Mouse (Mus musculus): ENCODE measurements around the gene Hcn2. TPM values are rescaled to one million over a fixed set of nuclear protein-coding genes. Genes with fewer than 3 reads are reported as not detected.

The Hcn2 gene
- polyA plus RNA-seq (2017; shearing (Covaris generic)) = not detected

DNA sequence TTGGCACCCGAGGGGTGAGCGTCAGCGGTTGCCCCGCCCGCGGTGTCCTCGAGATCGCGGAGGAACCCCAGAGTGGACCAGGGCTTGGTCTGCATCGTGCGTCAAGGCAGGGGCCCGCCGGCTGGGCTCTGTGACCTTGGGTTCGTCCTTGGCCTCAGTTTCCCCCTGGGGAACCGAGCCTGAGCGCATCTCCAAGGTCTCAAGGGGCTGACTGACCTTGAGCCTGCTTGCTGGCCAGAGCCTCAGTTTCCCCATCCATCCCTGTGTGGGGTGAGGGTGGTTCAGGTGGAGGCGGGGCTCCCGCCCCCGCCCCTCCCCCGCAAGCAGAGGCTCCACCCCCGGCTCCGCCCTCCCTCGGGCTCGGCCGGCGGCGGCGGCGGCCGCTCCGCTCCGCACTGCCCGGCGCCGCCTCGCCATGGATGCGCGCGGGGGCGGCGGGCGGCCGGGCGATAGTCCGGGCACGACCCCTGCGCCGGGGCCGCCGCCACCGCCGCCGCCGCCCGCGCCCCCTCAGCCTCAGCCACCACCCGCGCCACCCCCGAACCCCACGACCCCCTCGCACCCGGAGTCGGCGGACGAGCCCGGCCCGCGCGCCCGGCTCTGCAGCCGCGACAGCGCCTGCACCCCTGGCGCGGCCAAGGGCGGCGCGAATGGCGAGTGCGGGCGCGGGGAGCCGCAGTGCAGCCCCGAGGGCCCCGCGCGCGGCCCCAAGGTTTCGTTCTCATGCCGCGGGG, at the start of gene Hcn2:
TSS of gene Hcn2 (plus strand) at position 381 of the 734 bp plus-strand sequence.
- ATAC-seq = no peak

GRCm38 (mm10) chr10:79668076-79668475, 48.4 kb upstream of the Hcn2 start:
- ATAC-seq = no peak

DNA sequence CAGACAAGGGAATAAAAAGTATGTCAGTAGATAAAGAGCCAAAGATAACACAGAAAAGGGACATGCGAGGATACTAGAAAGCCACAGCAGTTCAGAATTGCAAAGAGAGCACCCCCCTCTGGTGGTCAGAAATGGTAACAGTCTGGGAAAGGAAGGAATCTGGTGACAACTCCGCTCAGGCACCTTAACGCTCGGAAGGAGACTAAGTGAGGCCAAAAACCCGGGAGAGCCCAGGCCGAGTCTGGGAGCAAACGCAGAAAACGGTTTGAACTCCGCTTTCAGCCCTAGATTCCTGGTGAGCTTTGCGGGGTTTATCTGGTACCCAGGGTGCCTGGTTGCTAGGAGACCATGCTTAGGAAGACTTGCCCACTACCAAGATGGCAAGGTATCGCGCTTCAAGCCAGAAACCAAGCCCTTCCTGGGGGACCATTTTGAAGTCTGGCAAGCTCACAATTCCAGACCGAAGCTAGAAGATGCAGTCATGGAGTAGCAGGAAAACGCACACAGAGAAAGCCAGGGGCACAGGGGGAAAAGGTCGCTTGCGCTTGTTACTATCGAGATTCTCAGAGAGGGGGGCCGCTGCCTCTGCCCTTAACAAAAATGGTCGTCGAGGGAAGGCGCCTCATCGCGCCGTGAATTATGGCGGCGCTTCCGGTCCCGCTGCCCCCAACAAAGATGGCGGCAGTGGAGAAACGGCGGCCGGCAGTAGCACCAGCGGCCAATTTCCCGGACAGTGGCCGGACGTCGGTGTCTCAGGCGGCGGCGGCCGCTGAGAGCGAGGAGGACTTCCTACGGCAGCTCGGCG, 47.5 kb upstream of the Hcn2 start, which contains the start of gene Tpgs1:
TSS of gene Tpgs1 (plus strand) at position 599 of the 805 bp plus-strand sequence.
- peak; percentile 97 for ATAC-seq

DNA sequence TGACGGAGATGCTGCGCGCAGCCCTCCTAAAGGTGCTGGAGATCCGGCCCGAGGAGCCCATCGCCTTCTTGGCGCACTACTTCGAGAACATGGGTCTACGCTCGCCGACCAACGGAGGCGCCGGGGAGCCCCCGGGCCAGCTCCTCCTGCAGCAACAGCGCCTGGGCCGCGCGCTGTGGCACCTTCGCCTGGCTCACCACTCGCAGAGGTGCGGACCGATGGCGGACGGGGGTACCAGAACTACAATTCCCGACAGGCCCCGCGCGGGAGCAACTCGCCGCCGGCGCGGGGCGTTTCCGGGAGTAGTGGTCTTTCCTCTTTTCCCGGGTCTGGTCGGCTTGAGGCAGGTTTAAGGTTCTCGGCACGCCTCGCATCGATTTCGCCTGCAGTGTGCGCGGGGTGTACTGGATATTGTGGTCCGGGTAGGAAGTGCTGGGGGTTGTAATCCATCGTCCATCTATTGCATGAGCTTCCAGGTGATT, 46.8 kb upstream of the Hcn2 start:
- peak; percentile 36 for ATAC-seq

DNA sequence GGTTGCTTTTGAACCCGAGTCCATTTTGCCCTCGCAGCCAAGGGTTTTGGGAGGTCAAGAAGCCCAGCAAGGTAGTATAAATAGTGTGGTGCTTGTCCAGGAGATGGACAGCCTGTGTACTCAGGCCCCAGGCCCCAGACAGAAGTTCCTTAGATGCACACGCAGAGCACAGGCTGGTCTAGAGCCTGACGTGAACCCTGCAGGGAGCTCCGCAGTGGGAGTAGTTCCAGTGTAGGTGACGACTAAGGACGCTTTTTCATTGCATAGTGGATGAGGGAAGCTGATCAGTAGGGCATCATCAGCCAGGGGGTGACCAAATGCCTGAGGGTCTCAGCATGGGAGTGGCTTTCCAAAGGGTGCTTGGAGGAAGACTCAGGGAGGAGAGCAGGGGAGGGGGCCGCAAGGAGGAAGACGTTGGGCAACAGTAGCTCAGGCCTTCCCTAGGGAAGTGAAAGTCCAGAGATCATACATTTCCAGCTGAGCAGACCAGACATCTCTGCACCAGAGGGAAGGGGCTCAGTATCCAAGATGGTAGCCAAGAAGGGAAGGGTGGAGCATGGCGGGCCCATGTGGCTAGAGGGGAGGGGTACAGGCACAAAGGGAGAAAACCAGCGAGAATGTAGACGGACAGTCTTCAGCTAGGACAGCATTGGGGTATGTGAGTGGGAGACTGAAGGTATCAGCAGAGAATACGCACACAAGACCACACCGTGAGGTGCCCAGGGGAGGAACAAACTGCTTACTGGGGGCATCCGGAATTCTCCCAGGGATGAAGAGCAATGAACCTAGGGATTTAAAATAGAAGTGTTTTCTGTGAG, 46.2 kb upstream of the Hcn2 start:
- no peak for ATAC-seq

DNA sequence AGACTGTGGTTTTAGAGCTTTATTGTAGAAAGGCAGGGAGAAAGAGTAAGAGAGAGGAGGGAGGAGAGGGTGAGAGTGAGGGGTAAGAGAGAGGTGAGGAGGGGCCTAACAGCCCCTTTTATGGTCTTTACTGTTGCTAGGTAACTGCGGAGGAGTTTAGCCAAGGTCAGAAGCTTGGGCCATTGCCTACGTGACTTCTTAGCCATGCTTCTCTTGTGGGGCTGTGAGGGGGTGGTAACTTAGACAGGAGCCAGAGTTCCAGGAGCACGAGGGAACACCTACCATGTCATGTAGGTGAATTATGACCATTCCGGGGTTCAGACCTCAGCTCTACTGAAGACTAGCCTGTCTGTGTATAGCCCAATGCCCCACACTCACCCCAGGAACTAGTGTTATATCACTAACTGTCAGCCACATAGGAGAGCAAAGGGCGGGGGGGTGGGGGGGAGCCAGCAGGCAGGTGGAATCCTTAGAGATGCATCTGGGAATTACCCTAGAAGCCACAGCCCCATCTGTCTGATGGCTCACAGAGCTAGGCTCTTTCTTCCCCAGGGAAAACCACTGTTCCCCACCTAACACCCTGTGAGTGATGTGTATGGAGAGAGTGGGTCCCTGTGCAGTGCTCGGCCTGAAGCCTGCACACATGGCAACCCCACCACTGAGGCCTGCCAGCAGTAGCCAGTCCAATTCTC, 44.9 kb upstream of the Hcn2 start:
- ATAC-seq = no peak

DNA sequence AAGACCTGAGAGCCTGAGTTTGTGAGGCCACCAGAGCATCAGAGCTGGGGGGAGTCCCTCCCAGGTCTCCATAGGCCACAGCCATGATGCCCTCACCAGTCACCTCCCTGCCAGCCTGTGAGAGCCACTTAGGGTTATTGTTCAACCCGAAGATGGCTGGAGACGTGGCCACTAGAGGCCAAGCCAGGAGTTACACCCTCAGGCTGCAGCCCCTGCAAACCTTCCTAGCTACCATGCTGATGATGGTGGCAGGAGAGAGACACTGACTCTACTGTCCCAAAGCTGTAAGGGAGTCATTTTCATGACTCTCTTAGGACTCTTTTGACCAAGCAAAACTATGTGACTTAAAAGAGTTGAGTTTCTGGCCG, 44.4 kb upstream of the Hcn2 start:
- ATAC-seq = no peak

DNA sequence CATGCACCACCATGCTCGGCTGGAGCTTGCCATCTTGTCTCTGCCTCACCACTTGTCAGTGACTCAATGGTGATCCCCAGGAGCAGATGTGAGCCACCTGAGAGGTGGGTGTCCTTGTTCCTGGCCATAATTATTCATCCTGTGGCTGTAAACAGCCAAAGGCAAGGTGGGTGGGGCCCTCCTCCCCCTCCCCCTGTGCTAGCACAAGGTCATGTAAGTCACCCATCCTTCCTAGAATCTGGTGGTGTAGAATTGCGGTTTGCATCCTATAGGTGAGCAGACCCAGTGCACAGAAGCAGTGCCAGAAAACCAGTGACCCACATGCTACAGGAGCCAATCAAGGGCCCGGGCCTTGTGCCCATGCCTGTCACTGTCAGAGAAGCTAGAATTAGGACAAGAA, 43.4 kb upstream of the Hcn2 start:
- no peak for ATAC-seq

DNA sequence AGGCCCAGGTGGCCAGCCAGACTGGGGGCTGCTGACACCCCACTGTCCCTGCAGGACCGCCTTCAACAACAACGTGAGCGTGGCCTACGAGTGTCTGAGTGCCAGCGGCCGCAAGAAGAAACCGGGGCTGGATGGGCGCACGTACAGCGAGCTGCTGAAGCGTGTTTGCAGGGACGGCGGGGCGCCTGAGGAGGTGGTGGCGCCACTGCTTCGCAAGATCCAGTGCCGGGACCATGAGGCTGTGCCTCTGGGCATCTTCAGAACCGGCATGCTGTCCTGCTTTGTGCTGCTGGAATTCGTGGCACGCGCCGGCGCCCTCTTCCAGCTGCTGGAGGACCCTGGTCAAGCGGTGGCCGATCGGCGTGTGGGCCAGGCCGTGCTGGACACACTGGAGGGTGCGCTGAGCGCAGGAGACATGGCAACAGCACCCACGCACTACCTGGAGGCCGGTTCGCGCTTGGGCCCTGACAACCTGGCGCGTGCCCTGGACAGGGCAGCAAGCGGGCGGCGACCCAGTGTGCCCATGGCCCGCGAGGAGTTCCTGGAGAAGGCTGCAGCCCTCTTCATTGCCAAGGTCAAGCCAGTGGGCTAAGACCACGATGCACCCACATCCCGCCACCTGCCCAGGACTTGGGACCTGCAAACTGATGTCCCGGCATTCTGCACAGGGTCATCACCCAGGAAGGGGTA, 40.9 kb upstream of the Hcn2 start:
- no peak for ATAC-seq

GRCm38 (mm10) chr10:79680606-79681495, 35.6 kb upstream of the Hcn2 start:
- no peak for ATAC-seq

DNA sequence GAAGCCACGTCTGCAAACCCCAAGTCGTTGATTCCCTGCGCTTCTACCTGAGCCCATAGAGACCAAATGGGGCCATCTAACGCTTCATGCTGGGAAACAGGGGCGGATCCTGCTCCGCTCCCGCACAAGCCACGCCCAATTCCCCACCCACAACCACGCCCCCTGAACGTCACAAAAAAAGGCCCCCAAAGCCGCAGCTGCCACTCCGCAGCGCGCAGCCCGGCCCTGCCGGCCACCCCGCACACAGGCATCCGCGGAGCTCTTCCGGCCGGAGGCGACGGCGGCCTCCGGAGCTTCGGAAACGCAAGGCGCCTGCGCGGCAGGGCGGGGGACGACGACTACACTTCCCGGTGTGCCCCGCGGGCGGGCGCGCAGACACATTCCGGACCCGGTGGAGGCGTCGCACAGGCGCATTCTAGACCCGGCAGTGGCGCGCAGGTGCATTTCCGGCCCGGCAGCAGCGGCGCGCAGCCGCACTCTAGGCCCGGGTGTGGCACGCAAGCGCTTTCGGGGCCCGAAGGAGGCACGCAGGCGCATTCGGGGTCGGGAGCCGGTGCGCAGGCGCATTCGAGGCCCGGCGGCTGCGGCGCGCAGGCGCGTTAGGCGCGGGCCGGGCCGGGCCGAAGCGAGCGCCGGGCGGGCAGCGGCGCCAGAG, 34.7 kb upstream of the Hcn2 start, which contains the start of gene Cdc34:
TSS of gene Cdc34 (plus strand) at position 605 of the 655 bp plus-strand sequence.
- ATAC-seq = peak; percentile 87

DNA sequence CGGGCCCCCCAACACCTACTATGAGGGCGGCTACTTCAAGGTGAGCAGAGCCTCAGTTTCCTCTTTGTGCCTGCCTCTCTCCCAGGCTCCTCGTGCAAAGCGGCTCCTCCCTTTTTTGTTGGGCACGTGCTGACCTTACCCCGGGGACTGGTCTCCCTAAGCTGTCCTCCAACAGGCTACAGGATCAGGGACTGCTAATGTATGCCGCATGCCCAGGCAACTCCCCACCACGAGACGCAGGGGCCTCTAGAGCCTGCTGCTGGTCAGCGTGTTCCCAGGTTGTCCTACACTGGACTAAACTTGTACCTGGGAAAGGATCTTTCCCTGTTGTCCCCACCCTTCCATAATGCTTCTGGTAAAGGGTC, 33.9 kb upstream of the Hcn2 start:
- no peak for ATAC-seq

DNA sequence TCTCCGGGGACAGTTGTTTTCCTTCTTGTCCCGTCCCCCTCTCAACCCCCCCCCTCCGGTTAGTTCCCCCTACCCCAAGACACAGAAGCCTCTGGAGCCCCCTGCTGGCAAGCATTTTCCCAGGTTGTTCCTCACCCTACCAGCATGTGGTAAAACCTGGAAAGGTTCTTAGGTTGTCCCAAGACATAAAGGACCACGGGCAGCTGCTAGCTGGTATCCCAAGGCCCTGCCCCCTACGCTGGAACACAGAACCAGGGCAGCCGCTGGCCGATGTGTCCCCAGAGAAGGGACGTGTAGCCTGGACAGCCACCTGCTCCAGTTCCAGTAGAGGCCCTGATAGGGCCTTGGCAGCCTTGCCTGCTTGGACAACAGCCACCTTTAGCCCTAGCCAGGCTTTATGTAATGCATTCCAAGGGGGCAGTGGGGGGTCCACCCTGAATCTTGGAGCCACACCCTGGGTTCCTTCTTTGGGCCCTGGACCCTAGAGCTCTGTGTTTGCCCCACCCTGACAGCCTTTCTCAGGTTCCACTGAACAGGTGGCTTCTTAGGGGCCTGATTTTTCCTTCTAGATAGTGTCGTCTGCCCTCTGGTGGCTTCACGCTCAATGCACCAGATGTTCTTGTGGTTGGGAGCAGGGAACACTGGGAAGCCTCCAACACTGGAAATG, 33.4 kb upstream of the Hcn2 start:
- no peak for ATAC-seq

DNA sequence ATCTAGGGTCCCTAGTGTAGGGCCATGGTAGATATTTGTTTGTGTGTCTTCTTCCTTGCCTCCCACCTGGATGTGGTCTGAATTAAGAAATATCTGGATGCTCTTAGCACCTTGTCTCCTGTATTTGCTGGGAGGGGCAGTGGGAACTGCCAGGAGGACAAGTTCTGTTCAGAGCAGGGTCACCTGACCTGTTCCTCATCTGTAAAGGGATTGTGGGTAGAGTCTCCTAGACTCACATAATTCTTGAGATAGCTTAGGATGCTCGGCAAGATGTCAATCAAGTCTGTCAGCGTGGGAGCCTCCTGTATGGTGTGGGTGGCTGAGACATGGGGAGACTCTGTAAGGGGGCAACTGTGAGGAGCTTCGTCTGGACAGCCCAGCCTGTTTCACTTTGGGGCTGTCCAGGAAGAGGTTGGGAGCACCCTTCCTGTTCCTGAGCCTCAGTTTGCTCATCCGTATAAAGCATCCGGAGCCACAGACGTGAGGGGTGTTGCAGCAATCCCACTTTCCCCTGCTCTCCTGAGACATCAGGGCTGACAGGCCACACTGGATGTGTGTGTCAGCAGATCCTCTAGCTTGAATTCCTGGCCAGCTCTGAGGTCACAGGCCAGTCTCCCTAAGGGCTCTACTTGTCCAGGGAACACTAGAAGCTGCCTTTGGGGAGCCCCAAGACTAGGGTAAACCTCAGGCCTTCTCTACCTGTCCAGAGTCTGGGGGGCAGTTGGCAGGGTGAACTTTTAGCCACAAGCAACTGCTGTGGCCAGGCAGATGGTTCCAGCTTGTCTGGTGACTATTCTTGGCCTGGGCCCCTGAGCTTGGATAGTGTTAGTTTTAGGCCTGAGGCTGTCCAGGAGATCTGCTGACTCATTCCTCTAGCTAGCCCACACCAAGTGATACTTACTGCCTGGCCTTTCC, 32.5 kb upstream of the Hcn2 start:
- ATAC-seq = no peak

GRCm38 (mm10) chr10:79684770-79685600, 31.4 kb upstream of the Hcn2 start:
- ATAC-seq = no peak

GRCm38 (mm10) chr10:79686219-79686618, 30.2 kb upstream of the Hcn2 start:
- ATAC-seq = no peak

GRCm38 (mm10) chr10:79686691-79687090, 29.7 kb upstream of the Hcn2 start:
- no peak for ATAC-seq
